Mouse (Mus musculus): ENCODE data around the gene Hck.

DNA sequence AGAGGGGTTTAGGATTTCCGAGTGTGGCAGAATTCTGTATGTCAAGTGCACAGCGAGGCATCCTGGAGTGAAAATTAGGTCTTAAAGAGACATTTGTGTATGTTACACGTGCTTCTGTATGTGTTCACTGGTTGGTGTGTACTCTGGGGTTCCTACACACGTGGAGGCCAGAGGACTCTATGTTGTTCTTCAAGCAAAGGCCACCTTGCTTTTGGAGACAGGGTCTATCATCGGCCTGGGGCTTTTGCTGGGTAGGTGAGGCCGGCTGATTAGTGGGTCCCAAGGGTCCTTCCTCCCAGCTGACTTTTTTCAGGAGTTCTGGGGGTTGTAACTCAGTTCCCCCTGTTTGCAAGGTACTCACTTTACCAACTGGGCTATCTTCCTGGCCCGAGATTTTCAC is 1.3 kb downstream of the Hck start:
- TF ChIP-seq CTCF (IDR thresholded peaks at IDR 0.05; ENCODE audit: extremely low read depth, insufficient read length, insufficient replicate concordance, low read depth, low read length) (no peak), POLR2A (IDR thresholded peaks at IDR 0.05; ENCODE audit: low read depth, low read length) (no peak)

All from small intestine, adult 2 months (tissue).